Mouse (Mus musculus) heart, embryonic 14.5 days (tissue): ENCODE data around the gene Zbtb40. TPM values are rescaled to one million over a fixed set of nuclear protein-coding genes. Genes with fewer than 3 reads are reported as not detected.

Experiments used
- ATAC-seq: fragments of 200-750 bp; cut with Nextera tagmentation; 2 replicates; pipeline ENCODE4 v1.8.0; 2017; ENCODE audit warnings: low read depth, moderate TSS enrichment; ENCODE audit not compliant: insufficient number of reproducible peaks, insufficient read depth, low FRiP score
- H3K27ac ChIP-seq, 2 experiments: fragments of 200-500 bp in 1 of 2; fragments of 300-500 bp in 1 of 2; sonication (generic) in 1 of 2; replicated peaks in 1 of 2; 2 replicates each; pipeline ENCODE4 v1.5.1; 2012 to 2014; ENCODE audit warnings: low read depth in 2 of 2, low read length in 2 of 2, control low read depth in 1 of 2, mild to moderate bottlenecking in 1 of 2, mixed read lengths in 1 of 2; ENCODE audit not compliant: control insufficient read depth in 1 of 2, insufficient read depth in 1 of 2
- H3K27me3 ChIP-seq: fragments of 300-500 bp; sonication (generic); 2 replicates; pipeline ENCODE4 v1.6.1; 2014; ENCODE audit warnings: mild to moderate bottlenecking, low read length, control low read depth; ENCODE audit not compliant: control insufficient read depth, insufficient read depth
- H3K36me3 ChIP-seq: fragments of 300-500 bp; sonication (generic); 2 replicates; pipeline ENCODE4 v1.6.1; 2014; ENCODE audit warnings: mild to moderate bottlenecking, control low read depth, low read length, mixed read lengths; ENCODE audit not compliant: control insufficient read depth, insufficient read depth
- H3K4me1 ChIP-seq, 2 experiments: fragments of 200-500 bp in 1 of 2; fragments of 300-500 bp in 1 of 2; sonication (generic) in 1 of 2; 2 replicates each; pipeline ENCODE4 v1.6.1; 2012 to 2014; ENCODE audit warnings: low read length in 2 of 2, control low read depth in 1 of 2, mixed read lengths in 1 of 2; ENCODE audit not compliant: control insufficient read depth in 2 of 2, insufficient read depth in 2 of 2
- H3K4me2 ChIP-seq: fragments of 300-500 bp; sonication (generic); 2 replicates; pipeline ENCODE4 v1.6.1; 2014; ENCODE audit warnings: mild to moderate bottlenecking, low read length
- H3K4me3 ChIP-seq, 2 experiments: fragments of 200-500 bp in 1 of 2; fragments of 300-500 bp in 1 of 2; sonication (generic) in 1 of 2; 2 replicates each; pipeline ENCODE4 v1.5.1; 2012 to 2014; ENCODE audit warnings: low read length in 2 of 2, mild to moderate bottlenecking in 2 of 2, control low read depth in 1 of 2, low read depth in 1 of 2, moderate library complexity in 1 of 2; ENCODE audit not compliant: control insufficient read depth in 1 of 2, insufficient read depth in 1 of 2
- H3K9ac ChIP-seq: fragments of 300-500 bp; sonication (generic); 2 replicates; pipeline ENCODE4 v1.6.1; 2014; ENCODE audit warnings: mild to moderate bottlenecking, low read length
- H3K9me3 ChIP-seq: fragments of 300-500 bp; sonication (generic); 2 replicates; pipeline ENCODE4 v1.6.1; 2016; ENCODE audit warnings: low read length, control low read depth; ENCODE audit not compliant: control insufficient read depth
- WGBS: fragments of 180-500 bp; shearing (Covaris S2); extraction: QIAGEN DNeasy Blood & Tissue Kit; methylation state at CpG from one replicate; pipeline ENCODE4 v1.1.7; 2014; 5-methylcytosine and 5-hydroxymethylcytosine counted together
- polyA plus RNA-seq: library from polyadenylated mRNA; unstranded; fragments of >200 nt; fragmentation: Nextera tagmentation; extraction: Ambion mirVana; gene quantifications from 2 replicates; pipeline ENCODE4 v1.2.1, GENCODE M21; 2014

The Zbtb40 gene
- 2.3 and 2.9 TPM in 2 replicates for polyA plus RNA-seq

DNA sequence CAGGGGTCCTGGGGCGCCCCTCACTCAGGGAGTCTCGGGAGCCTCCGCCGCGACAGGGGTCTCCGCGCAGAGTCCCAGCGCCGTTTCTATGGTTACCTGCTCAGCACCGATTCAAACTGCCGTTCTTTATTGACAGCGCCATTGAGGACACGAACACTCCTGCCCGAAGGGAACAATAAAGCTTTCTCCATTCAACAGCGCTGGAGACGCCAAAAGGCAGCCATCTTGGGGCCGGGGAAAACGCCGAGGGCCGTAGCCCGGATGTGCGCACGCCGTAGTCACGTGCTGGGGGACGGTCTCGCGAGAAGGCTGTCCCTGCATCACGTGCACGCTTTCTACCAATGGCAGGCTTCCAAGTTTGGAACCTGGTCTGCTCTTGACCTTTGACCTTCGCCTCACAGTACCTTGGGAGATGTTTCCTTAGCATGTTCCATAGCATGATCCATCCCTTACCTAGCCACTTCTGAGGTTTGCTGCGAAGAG, at the start of gene Zbtb40:
Zbtb40 (minus strand) TSS at position 252 of the 483 bp plus-strand sequence.
- H3K36me3 ChIP-seq: no peaks in the 10 kb centered on the region
- peak; percentile 90 for ATAC-seq
- H3K9ac ChIP-seq: peak within 1 kb of the TSS; percentile 85
- WGBS: 1% methylated on average over 32 of the region's 32 CpGs
- peak within 1 kb of the TSS; percentile 64 to 83 for H3K4me3 ChIP-seq
- H3K4me2 ChIP-seq: peak within 1 kb of the TSS; percentile 71
- H3K4me1 ChIP-seq: peaks cover 12 to 19% of the 10 kb centered on the region in 2 experiments
- H3K9me3 ChIP-seq: peaks cover 6% of the 10 kb centered on the region
- peaks cover 20% of the 10 kb centered on the region for H3K27me3 ChIP-seq
- H3K27ac ChIP-seq: peak within 1 kb of the TSS in 1 of 2 experiments; percentile 63; a peak in 2 of 4 replicates

DNA sequence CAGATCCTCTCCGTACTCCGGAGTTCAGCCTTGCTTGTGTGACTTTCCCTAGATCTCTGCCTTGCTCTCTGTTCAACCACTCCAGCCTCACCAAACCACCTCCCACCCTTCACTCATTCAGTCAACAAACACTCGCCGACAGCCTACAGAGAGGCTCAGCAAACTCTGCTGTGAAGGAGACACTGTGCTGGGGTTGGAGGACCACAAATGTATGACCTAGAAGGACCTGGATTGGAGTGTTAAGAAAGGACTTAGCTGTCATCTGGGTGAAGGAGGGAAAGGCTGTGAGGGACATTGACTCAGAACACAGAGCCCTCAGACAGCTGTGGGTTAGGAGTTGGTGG, 49.4 kb upstream of the Zbtb40 start:
- H3K4me3 ChIP-seq: no peak overlapping the region
- no peak overlapping the region for H3K9ac ChIP-seq
- ATAC-seq: no peak
- no peaks in the 10 kb centered on the region for H3K9me3 ChIP-seq
- H3K27ac ChIP-seq: no peak overlapping the region
- H3K4me2 ChIP-seq: no peak overlapping the region
- 49% methylated on average over 4 of the region's 4 CpGs for WGBS
- no peaks in the 10 kb centered on the region for H3K36me3 ChIP-seq
- H3K4me1 ChIP-seq: peaks cover 4 to 7% of the 10 kb centered on the region in 2 experiments; a peak in 3 of 4 replicates
- 0 out of 2 replicates have a peak, but pooled peaks cover 12% of the 10 kb centered on the region for H3K27me3 ChIP-seq

DNA sequence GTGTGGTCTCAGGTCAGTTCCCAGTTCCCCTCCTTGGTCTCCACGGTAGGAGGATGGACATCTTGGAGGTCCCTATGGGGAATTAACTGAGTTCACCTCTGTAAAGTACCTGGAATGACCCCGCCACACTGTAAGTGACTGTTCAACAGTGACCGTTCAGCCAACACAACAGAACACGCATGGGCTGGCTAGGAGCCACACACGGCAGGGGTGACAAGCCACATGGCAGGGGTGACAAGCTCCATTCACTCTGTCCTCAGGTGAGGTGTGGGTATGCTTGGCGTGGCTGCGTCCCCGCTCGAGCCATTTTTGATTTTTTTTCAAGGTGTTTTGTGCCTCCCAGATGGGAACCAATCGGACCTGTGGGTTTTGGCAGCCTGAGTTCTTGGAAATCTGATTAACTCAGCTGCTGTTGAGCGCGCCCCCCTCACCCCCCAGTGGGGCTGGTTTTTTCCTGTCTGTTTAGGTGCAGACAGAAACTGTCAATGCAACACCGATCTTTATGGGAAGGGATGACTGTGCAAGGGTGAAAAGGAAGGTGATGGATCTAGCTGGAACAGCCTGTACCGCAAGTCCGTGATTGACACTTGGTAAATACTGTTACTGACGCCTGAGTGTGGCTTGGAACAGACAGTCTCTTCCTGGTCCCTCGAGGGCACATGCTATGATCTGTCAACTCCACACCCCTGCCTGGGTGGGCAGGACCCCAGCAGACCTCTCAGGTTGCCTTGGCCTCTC, 48.8 kb upstream of the Zbtb40 start:
- 0 out of 2 replicates have a peak, but pooled peaks cover 12% of the 10 kb centered on the region for H3K27me3 ChIP-seq
- no peak overlapping the region for H3K4me2 ChIP-seq
- no peak overlapping the region for H3K27ac ChIP-seq
- H3K9me3 ChIP-seq: no peaks in the 10 kb centered on the region
- 66% methylated on average over 17 of the region's 17 CpGs for WGBS
- no peaks in the 10 kb centered on the region for H3K36me3 ChIP-seq
- ATAC-seq: no peak
- peaks cover 4 to 7% of the 10 kb centered on the region in 2 experiments; a peak in 3 of 4 replicates for H3K4me1 ChIP-seq
- no peak overlapping the region for H3K4me3 ChIP-seq
- H3K9ac ChIP-seq: no peak overlapping the region

DNA sequence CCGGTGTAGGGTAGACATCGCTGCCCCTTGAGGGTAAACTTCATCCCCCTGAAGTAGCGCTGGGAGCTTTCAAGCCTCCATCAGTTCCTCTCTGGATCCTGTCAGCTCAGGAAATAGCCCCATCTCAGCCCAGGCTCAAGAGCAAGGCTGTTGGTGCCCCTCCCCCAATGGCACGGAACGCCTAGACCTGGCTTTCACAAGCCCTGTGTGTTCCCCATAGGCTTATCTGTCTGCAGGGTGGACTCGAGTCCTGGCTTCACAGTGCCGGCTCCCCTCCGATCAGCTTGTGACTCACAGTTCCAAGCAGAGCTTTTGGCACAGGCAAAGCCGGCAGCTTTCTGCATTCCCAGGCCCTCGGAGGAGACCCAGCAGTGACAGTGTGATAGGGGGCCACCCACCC, 47.8 kb upstream of the Zbtb40 start:
- no peak for ATAC-seq
- peaks cover 4 to 7% of the 10 kb centered on the region in 2 experiments; a peak in 3 of 4 replicates for H3K4me1 ChIP-seq
- no peak overlapping the region for H3K4me3 ChIP-seq
- H3K27me3 ChIP-seq: 0 out of 2 replicates have a peak, but pooled peaks cover 12% of the 10 kb centered on the region
- H3K27ac ChIP-seq: no peak overlapping the region
- no peaks in the 10 kb centered on the region for H3K36me3 ChIP-seq
- H3K4me2 ChIP-seq: no peak overlapping the region
- H3K9ac ChIP-seq: no peak overlapping the region
- 15% methylated on average over 10 of the region's 10 CpGs for WGBS
- no peaks in the 10 kb centered on the region for H3K9me3 ChIP-seq

DNA sequence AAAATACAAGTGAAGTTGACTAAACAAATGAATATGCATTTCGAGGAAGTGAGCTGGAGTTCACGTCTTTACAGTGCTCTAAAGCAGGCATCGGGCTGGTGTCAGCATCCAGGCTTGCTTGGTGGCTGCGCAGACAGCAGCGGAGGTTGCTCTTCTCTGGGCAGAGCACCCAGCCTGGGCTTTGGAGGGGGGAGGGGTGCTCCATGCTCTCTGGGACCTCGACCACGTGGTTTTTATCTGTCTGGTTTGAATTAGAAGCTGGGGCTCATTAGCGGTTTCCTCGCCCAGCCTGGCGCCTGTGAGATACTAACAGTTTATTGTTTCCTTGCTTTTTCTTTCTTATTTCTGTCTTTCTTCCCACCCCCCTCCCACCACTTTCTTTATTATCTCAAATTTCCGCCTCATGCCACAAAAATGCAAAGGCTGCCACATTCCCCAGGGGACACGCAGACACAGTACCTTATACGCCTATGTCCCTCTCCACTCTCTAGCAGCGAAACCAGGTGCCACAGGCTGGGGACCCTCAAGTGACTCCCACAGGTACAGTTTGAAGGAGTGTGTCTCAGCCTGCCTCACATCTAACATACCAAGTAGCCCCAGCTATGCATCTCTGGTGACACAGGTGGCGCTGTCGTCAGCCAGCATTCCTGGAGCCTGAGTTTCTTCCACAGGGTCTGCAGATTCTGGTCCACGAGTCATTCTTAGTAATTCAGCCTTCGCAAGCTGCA, 36.6 kb upstream of the Zbtb40 start:
- no peaks in the 10 kb centered on the region for H3K9me3 ChIP-seq
- no peak overlapping the region for H3K4me3 ChIP-seq
- H3K4me1 ChIP-seq: peaks cover 0 to 4% of the 10 kb centered on the region in 2 experiments; a peak in 1 of 4 replicates
- H3K4me2 ChIP-seq: no peak overlapping the region
- no peak for ATAC-seq
- no peak overlapping the region for H3K9ac ChIP-seq
- no peaks in the 10 kb centered on the region for H3K36me3 ChIP-seq
- peaks cover 12% of the 10 kb centered on the region for H3K27me3 ChIP-seq
- WGBS: 28% methylated on average over 18 of the region's 18 CpGs
- no peak overlapping the region for H3K27ac ChIP-seq

DNA sequence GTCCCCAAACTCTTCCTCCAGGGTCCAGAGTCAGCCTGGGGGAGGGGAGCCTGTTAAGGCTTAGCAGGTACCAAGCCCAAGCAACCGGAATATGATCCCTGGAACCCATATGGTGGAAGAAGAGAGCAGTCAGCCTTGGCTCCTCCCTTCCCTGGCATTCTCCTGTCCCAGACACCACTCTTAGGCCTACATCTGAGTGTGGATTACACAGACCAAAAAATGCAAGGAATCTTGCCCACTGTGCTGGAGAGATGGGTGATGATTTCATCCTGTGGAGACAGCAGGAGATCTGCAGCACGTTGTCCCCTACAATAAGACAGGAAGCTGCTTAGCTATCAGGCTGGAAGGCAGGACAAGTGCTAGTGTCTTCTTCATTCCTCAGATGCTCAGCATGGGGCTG, 34.3 kb upstream of the Zbtb40 start:
- ATAC-seq: no peak
- Histone ChIP-seq H3K4me3 (no peak overlapping the region), H3K4me1 (peaks cover 3 to 4% of the 10 kb centered on the region in 2 experiments; a peak in 1 of 4 replicates), H3K4me2 (no peak overlapping the region), H3K27me3 (peaks cover 11% of the 10 kb centered on the region), H3K27ac (no peak overlapping the region), H3K36me3 (no peaks in the 10 kb centered on the region), H3K9me3 (no peaks in the 10 kb centered on the region), H3K9ac (no peak overlapping the region)
- 35% methylated on average over 2 of the region's 2 CpGs for WGBS

DNA sequence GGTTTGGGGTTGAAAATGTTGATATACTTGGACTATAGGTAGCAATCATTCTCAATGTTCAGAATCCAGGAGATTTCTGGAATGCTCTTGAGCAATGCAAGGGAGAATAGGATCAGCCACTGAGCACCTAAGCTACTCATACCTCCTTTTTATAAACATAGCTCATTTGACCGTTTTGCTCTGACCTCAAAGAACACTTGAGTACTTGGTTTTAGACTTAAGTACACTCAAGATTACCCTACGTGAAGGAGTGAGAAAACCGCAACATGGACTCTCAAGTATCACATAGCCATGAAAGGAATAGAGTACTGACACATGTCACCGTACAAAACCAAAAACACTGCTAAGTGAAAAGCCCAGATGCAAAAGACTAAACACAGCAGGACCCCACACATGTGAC, 32.8 kb upstream of the Zbtb40 start:
- WGBS: 87% methylated on average over 4 of the region's 4 CpGs
- Histone ChIP-seq H3K4me3 (no peak overlapping the region), H3K4me1 (peaks cover 3 to 4% of the 10 kb centered on the region in 2 experiments; a peak in 1 of 4 replicates), H3K27me3 (peaks cover 7% of the 10 kb centered on the region), H3K4me2 (no peak overlapping the region), H3K9me3 (no peaks in the 10 kb centered on the region), H3K27ac (no peak overlapping the region), H3K9ac (no peak overlapping the region), H3K36me3 (no peaks in the 10 kb centered on the region)
- ATAC-seq: no peak
